Mouse (Mus musculus) left cerebral cortex, adult 18-20 months (tissue): ENCODE measurements at regions not wholly inside any gene's neighbourhood (a gene's known extent, or its start where the extent isn't known, plus 50 kb on each side); places are given as distances from the start of the nearest gene placed in this dataset.
A peak's percentile ranks its signal among the peaks of the same experiment; 100 is the strongest.

Experiments used
- DNase-seq, 2 experiments: peaks; one replicate each; pipeline ENCODE4 v3.0.0; 2021 to 2022; ENCODE audit warnings: low spot score in 2 of 2, mixed read lengths in 1 of 2

- peak; percentile 3 to 15 for DNase-seq
These were observed 233.3 kb downstream of the Gadd45g start for GRCm38 (mm10) chr13:52079678-52080246.

- DNase-seq: no peak
These were observed 237.3 kb downstream of the Gadd45g start for GRCm38 (mm10) chr13:52083601-52084455.

- DNase-seq: no peak
These were observed 238.6 kb downstream of the Gadd45g start for GRCm38 (mm10) chr13:52085110-52085509.

GRCm38 (mm10) chr13:52088319-52088718, 241.8 kb downstream of the Gadd45g start:
- no peak for DNase-seq

GRCm38 (mm10) chr13:52090365-52090764, 243.9 kb downstream of the Gadd45g start:
- no peak for DNase-seq

GRCm38 (mm10) chr13:52094785-52095184, 248.3 kb downstream of the Gadd45g start:
- no peak for DNase-seq

- DNase-seq: no peak
These were observed 250.0 kb downstream of the Gadd45g start for GRCm38 (mm10) chr13:52096506-52096905.

GRCm38 (mm10) chr13:52105989-52106642, 259.6 kb downstream of the Gadd45g start:
- no peak for DNase-seq

- no peak for DNase-seq
These were observed 262.0 kb downstream of the Gadd45g start for GRCm38 (mm10) chr13:52108349-52108921.

- DNase-seq: peak in 1 of 2 experiments; percentile 5
These were observed 262.7 kb downstream of the Gadd45g start for GRCm38 (mm10) chr13:52109039-52109759.

GRCm38 (mm10) chr13:52110750-52111149, 264.3 kb downstream of the Gadd45g start:
- no peak for DNase-seq

- DNase-seq: peak; percentile 10 to 17
These were observed 267.1 kb downstream of the Gadd45g start for GRCm38 (mm10) chr13:52113549-52113948.

GRCm38 (mm10) chr13:52114431-52114830, 268.0 kb downstream of the Gadd45g start:
- peak in 1 of 2 experiments; percentile 4 for DNase-seq

- DNase-seq: no peak
These were observed 268.5 kb downstream of the Gadd45g start for GRCm38 (mm10) chr13:52114962-52115361.

- DNase-seq: no peak
These were observed 269.8 kb downstream of the Gadd45g start for GRCm38 (mm10) chr13:52116241-52116640.

- DNase-seq: no peak
These were observed 270.3 kb downstream of the Gadd45g start for GRCm38 (mm10) chr13:52116756-52117155.

- no peak for DNase-seq
These were observed 274.3 kb downstream of the Gadd45g start for GRCm38 (mm10) chr13:52120795-52121194.

GRCm38 (mm10) chr13:52125037-52125436, 278.6 kb downstream of the Gadd45g start:
- DNase-seq: peak in 1 of 2 experiments; percentile 7

GRCm38 (mm10) chr13:52127751-52128150, 281.3 kb downstream of the Gadd45g start:
- no peak for DNase-seq

GRCm38 (mm10) chr13:52129466-52129865, 283.0 kb downstream of the Gadd45g start:
- DNase-seq: no peak

GRCm38 (mm10) chr13:52133202-52133601, 286.7 kb downstream of the Gadd45g start:
- no peak for DNase-seq
